26 mouse cellular contexts compared by ENCODE assay signal in the genomic region with DNA sequence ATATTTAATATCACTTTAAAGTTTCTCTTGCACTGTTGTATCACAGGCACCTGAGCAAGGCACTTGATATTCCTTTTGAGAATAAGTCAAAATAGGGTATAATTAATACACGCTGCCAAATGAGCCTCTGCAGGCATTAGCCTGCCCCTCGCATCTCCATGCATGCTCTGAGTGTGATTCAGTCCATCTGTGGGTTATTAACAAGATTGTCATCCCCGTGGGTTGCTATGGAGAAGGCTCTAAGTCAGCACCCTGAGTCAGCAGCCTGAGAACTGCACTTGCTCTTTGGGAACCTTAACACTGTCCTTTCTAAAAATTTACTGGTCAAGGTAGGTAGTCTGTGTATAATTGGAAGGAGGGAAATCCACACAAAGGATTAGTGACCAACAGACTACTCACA.
DNase-seq lines count a peak whose midpoint lies in the region; ATAC-seq and TF ChIP-seq lines count a peak whose summit lies in the region.
"Had no signal": no experiment of that assay in that cellular context is flagged by ENCODE, and none has a peak within 500 bp of the region (broad histone marks: within the 10 kb centered on the region; RNA-seq: fewer than 3 reads in every experiment).

No protein-coding gene starts in this region.

- WGBS in forebrain, embryonic 15.5 days = 67% methylated on average over 3 of the region's 3 CpGs
- 72% methylated on average over 3 of the region's 3 CpGs for WGBS in forebrain, embryonic 13.5 days

- no peaks in the 10 kb centered on the region for H3K36me3 ChIP-seq in forebrain, embryonic 15.5 days
- no peaks in the 10 kb centered on the region for H3K36me3 ChIP-seq in forebrain, embryonic 13.5 days (ENCODE audit: poor library complexity, severe bottlenecking)
- H3K36me3 ChIP-seq: embryonic facial prominence, embryonic 15.5 days; heart, embryonic 13.5 days; hindbrain, embryonic 12.5 days; limb, embryonic 13.5 days; liver, embryonic 12.5 days; midbrain, embryonic 12.5 days; neural tube, embryonic 13.5 days had no signal

- no peak overlapping the region for H3K4me2 ChIP-seq in forebrain, embryonic 15.5 days (replicated peaks)
- no peak overlapping the region for H3K4me2 ChIP-seq in forebrain, embryonic 13.5 days
- H3K4me2 ChIP-seq: embryonic facial prominence, embryonic 15.5 days; heart, embryonic 13.5 days; hindbrain, embryonic 12.5 days; limb, embryonic 13.5 days; liver, embryonic 12.5 days; midbrain, embryonic 12.5 days; neural tube, embryonic 13.5 days had no signal

- H3K4me3 ChIP-seq in forebrain, embryonic 15.5 days = no peak overlapping the region
- H3K4me3 ChIP-seq in forebrain, embryonic 13.5 days = no peak overlapping the region
- no peak overlapping the region for H3K4me3 ChIP-seq in layer of hippocampus, adult 2 months
- H3K4me3 ChIP-seq: embryonic facial prominence, embryonic 15.5 days; heart, adult 2 months; heart, embryonic 13.5 days; hindbrain, embryonic 12.5 days; limb, embryonic 13.5 days; liver, embryonic 12.5 days; midbrain, embryonic 12.5 days; neural tube, embryonic 13.5 days had no signal

- no peaks in the 10 kb centered on the region for H3K27me3 ChIP-seq in forebrain, embryonic 15.5 days
- no peaks in the 10 kb centered on the region for H3K27me3 ChIP-seq in forebrain, embryonic 13.5 days
- H3K27me3 ChIP-seq: embryonic facial prominence, embryonic 15.5 days; heart, embryonic 13.5 days; hindbrain, embryonic 12.5 days; limb, embryonic 13.5 days; liver, embryonic 12.5 days; midbrain, embryonic 12.5 days; neural tube, embryonic 13.5 days had no signal

- no peaks in the 10 kb centered on the region for H3K9me3 ChIP-seq in forebrain, embryonic 15.5 days
- no peaks in the 10 kb centered on the region for H3K9me3 ChIP-seq in forebrain, embryonic 13.5 days (replicated peaks)
- H3K9me3 ChIP-seq: embryonic facial prominence, embryonic 15.5 days; heart, embryonic 13.5 days; hindbrain, embryonic 12.5 days; limb, embryonic 13.5 days; liver, embryonic 12.5 days; midbrain, embryonic 12.5 days; neural tube, embryonic 13.5 days had no signal

- no peak overlapping the region for H3K27ac ChIP-seq in forebrain, embryonic 15.5 days (replicated peaks)
- H3K27ac ChIP-seq in forebrain, embryonic 13.5 days = no peak overlapping the region
- peak overlapping the region; percentile 72 for H3K27ac ChIP-seq in layer of hippocampus, adult 2 months
- H3K27ac ChIP-seq: embryonic facial prominence, embryonic 15.5 days; heart, adult 2 months; heart, embryonic 13.5 days; hindbrain, embryonic 12.5 days; kidney, postnatal 0 days; limb, embryonic 13.5 days; liver, embryonic 12.5 days; midbrain, embryonic 12.5 days; neural tube, embryonic 13.5 days; stomach, postnatal 0 days had no signal

- no peak overlapping the region for H3K9ac ChIP-seq in forebrain, embryonic 15.5 days (replicated peaks)
- no peak overlapping the region for H3K9ac ChIP-seq in forebrain, embryonic 13.5 days
- H3K9ac ChIP-seq: embryonic facial prominence, embryonic 15.5 days; heart, embryonic 13.5 days; hindbrain, embryonic 12.5 days; limb, embryonic 13.5 days; liver, embryonic 12.5 days; midbrain, embryonic 12.5 days; neural tube, embryonic 13.5 days had no signal

- 0 out of 2 replicates have a peak, but pooled peaks have one; percentile 43 for ATAC-seq in forebrain, embryonic 15.5 days (replicated peaks)
- no peak for ATAC-seq in forebrain, embryonic 13.5 days
- ATAC-seq: liver, embryonic 12.5 days had no signal

- DNase-seq in layer of hippocampus, adult 2 months (ENCODE audit: low spot score in 2 of 2) = peak in 1 of 2 experiments; percentile 37
- no peak for DNase-seq in layer of hippocampus, postnatal 25 days (ENCODE audit: extremely low spot score in 1 of 2, low spot score in 1 of 2)
- DNase-seq in 3T3-L1 (ENCODE audit: low read depth, low spot score) = peak; percentile 23
- DNase-seq in fibroblast of lung, adult 2 months (ENCODE audit: low read depth) = peak; percentile 6
- no peak for DNase-seq in cerebellum, adult 11-12 months
- DNase-seq: adrenal gland, adult 2 months; cerebellum, adult 8-10 months; gastrocnemius, postnatal 36 days; heart, adult 2 months; heart, postnatal 14 days; kidney, adult 2 months; lung, adult 18-20 months; lung, postnatal 10 days; thymus, adult 2 months; thymus, postnatal 4 days had no signal

- no peak for TF ChIP-seq CTCF in layer of hippocampus, adult 2 months (conservative IDR thresholded peaks at IDR 0.05)

- H3K4me1 ChIP-seq in forebrain, embryonic 15.5 days = 0 out of 2 replicates have a peak, but pooled peaks cover 3% of the 10 kb centered on the region
- H3K4me1 ChIP-seq in forebrain, embryonic 13.5 days = no peaks in the 10 kb centered on the region
- H3K4me1 ChIP-seq: embryonic facial prominence, embryonic 15.5 days; heart, embryonic 13.5 days; hindbrain, embryonic 12.5 days; limb, embryonic 13.5 days; liver, embryonic 12.5 days; midbrain, embryonic 12.5 days; neural tube, embryonic 13.5 days had no signal

Comparison
In these comparisons a context has a peak if more than half of its experiments do, and no peak if none do; other contexts are left out.
1. DNase-seq: peak in 3T3-L1 (single experiment) and fibroblast of lung, adult 2 months (single experiment); none in layer of hippocampus, postnatal 25 days (0 of 2) and cerebellum, adult 11-12 months (single experiment).